Mouse (Mus musculus): Measurements from ENCODE around the gene Nupr1l.
A peak's percentile ranks its signal among the peaks of the same experiment; 100 is the strongest.
"Not testable (repeated sequence)": the region's sequence is repeated elsewhere in the genome, so short reads cannot be mapped to it uniquely, and the experiment has no call there.

The Nupr1l gene

GRCm38 (mm10) chr5:129908242-129908965 lies at the start of gene Nupr1l:
TSS of gene Nupr1l (plus strand) at chr5:129908540.
- DNase-seq = peak; percentile 90

- no peak for DNase-seq
Measured at GRCm38 (mm10) chr5:129862325-129862724, 46.0 kb upstream of the Nupr1l start.

DNA sequence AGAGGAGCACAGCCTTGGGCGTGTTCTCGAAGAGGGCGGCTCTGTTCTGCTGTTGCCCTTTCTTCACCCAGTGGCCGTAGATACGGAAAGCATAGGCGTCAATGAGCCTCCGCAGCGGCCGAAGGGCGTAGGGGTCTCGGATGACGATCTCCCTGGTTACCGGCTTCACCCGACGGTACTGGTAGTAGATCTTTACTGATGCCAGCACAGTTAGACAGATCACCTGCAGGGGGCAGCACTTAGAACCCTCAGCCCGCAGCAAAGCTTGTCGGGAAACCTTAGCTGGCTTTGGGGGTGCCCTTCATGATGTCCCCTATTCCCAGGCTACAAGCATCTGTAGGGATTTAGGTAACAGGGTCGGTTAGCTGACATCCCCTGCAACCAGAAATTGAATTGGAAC lies 43.9 kb upstream of the Nupr1l start:
- DNase-seq = peak; percentile 70

DNA sequence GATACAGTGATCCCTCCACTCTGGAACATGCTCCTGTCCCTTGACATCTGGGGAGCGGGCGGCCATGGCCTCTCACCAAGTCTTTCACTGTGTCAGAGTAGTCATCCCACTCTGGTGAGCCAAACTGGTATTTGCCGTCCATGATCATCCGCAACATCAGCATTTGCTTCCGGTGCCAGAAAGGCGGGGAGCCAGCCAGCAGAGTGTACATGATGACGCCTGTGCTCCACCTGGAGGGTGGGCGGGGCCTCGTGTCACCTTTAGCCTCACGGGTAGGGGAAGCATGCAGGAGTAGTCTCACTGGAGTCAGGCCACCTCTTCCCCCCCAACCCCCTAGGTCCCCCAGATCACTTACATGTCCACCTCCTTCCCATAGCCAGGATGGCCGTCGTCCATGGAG lies 42.5 kb upstream of the Nupr1l start:
- DNase-seq = no peak

- no peak for DNase-seq
Measured at GRCm38 (mm10) chr5:129869238-129869995, 38.9 kb upstream of the Nupr1l start.

DNA sequence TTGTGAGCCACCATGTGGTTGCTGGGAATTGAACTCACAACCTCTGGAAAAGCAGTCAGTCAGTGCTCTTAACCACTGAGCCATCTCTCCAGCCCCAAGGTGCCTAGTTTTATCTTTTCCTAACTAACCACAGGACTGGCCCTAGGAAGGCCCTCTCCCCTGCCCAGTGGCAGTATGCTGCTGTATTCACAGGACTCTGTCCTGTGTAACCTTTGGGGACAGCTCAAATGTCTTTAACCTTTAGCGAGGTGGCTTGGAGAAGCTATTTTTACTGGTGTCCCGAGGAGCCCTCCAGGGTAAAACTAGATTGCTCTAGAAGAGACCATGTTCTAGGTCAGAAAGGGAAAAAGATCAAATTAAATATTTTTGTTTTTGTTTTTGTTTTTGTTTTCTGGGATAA lies 37.1 kb upstream of the Nupr1l start:
- DNase-seq = no peak

- DNase-seq = no peak
Measured at GRCm38 (mm10) chr5:129873942-129874341, 34.4 kb upstream of the Nupr1l start.

DNA sequence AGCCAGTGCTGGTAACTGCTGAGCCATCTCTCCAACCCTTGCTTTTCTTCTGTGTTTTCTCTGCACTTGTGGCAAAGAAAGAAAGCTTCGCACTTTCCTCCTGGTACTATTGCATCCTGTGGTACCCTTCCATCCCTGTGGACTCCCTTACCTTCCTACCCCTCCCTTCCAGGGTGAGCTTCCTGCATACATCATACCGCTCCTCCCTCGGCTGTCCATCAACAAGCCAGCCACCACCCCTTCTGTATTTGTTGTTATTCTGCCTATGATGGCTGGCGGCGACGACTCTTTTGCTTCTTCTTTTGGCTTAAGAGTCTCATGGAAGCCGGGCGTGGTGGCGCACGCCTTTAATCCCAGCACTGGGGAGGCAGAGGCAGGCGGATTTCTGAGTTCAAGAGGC lies 33.2 kb upstream of the Nupr1l start:
- DNase-seq = no peak

- DNase-seq = no peak
Measured at GRCm38 (mm10) chr5:129877731-129878455, 30.4 kb upstream of the Nupr1l start.

DNA sequence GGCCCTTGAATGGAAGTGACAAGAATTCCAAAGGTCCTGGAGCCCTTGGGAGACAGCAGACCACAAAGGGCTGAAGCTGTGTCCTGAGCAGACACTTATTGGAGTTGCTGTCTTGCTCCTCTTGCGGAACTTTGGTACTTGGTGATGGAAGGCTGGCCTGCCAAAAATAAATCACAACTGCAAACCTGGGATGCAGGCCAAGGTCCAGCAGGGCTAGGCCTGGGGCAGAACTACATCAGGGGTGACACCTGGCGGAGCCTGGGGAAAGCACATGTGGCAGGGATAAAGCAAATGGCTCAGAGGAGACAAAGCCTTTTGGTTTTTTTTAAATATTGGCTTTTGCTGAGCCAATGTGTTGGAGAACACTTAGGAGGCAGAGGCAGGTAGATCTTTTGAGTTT lies 29.4 kb upstream of the Nupr1l start:
- peak; percentile 53 for DNase-seq

DNA sequence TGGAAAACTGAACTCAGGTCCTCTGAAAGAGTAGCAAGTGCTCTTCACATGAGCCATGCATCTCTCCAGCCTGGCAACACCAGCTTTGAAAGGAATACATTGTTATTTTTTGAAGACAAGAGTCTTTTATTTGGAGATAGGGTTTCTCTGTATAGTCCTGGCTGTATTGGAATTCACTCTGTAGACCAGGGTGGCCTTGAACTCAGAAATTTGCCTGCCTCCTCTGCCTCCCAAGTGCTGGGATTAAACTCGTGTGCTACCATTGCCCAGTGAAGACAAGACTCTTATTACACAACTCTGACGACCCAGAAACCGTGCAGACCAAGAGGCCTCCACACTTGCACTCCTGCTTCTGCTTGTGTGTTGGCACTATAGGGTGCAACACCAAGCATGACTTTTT lies 28.5 kb upstream of the Nupr1l start:
- DNase-seq = no peak

- no peak for DNase-seq
Measured at GRCm38 (mm10) chr5:129886271-129886670, 22.1 kb upstream of the Nupr1l start.

- DNase-seq = peak; percentile 84
Measured at GRCm38 (mm10) chr5:129886911-129887636, 21.3 kb upstream of the Nupr1l start, which contains the start of gene Chchd2. TSS of gene Chchd2 (minus strand) at chr5:129887470.

DNA sequence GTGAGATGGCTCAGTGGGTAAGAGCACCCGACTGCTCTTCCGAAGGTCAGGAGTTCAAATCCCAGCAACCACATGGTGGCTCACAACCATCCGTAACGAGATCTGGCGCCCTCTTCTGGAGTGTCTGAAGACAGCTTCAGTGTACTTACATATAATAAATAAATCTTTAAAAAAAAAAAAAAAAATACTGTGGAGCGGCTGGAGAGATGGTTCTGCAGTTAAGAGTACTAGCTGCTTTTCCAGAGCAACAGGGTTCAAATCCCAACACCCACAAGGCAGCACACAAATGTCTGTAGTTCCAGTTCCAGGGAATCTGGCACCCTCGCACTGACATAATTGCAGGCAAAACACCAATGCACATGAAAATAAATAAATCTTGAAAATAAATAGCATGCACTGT lies 17.9 kb upstream of the Nupr1l start:
- not testable (repeated sequence) for DNase-seq

GRCm38 (mm10) chr5:129895198-129896088 lies 12.9 kb upstream of the Nupr1l start, which contains the start of gene Zbed5:
TSS of gene Zbed5 (plus strand) at chr5:129895723.
- peak; percentile 84 for DNase-seq

- no peak for DNase-seq
Measured at GRCm38 (mm10) chr5:129898449-129898848, 9.9 kb upstream of the Nupr1l start, which contains the start of gene Phkg1. TSS of gene Phkg1 (minus strand) at chr5:129898549.

DNA sequence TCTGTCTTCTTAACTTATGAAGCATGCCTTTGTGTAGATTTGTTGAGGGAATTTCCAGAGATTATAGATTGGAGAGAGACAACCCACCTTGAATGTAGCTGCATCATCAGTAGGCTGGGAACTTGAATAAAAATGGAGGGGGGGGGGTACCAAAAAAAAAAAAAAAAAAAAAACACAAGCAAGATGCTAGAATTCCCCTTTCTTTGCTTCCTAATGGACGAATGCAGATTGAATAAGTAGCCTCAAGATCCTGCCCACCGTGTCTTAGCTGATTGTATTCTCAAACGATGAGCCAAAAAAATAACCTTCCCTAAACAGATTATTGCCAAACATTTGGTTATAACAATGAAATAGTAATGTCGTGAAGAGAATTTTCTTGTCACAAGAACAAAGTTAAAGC lies 565 bp upstream of the Nupr1l start:
- no peak for DNase-seq

DNA sequence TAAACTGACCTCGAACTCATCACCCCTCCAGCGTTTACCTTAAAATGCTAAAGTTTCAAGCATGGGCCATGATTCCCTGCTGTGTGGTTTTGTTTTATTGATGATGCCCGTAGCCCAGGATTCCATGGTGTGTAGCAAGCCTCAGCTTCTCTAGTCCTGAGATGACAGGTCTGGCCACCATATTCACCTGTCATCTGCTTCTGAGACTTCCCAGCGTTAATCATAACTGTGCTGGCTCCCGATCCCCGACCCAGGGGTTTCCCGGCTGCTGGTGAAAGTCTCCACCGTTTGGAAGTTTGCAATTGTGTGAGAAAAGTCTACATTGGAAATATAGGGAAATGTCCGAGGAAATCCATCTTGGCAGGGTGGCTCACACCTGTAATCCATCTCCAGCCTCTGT lies 807 bp downstream of the Nupr1l start:
- DNase-seq = no peak

- DNase-seq = no peak
Measured at GRCm38 (mm10) chr5:129909591-129909990, 1.3 kb downstream of the Nupr1l start.

- DNase-seq = no peak
Measured at GRCm38 (mm10) chr5:129914024-129914423, 5.7 kb downstream of the Nupr1l start.

GRCm38 (mm10) chr5:129915491-129915890 lies 7.2 kb downstream of the Nupr1l start:
- not testable (repeated sequence) for DNase-seq

All from right cerebral cortex, postnatal 14 days (tissue).